Mouse (Mus musculus) liver, embryonic 11.5 days (tissue): ENCODE data around the gene Elmod3. TPM values are rescaled to one million over a fixed set of nuclear protein-coding genes. Genes with fewer than 3 reads are reported as not detected.
A peak's percentile ranks its signal among the peaks of the same experiment; 100 is the strongest.

Experiments used
- ATAC-seq: fragments of 200-750 bp; cut with Nextera tagmentation; replicated peaks from 2 replicates; pipeline ENCODE4 v1.8.0; 2017; ENCODE audit warnings: moderate number of reproducible peaks, mild to moderate bottlenecking, moderate TSS enrichment, moderate library complexity; ENCODE audit not compliant: low FRiP score
- DNase-seq: peaks from one replicate; pipeline ENCODE4 v3.0.0-alpha.2; 2017; ENCODE audit warnings: low spot score
- H3K27ac ChIP-seq: fragments of 300-500 bp; sonication (generic); 2 replicates; pipeline ENCODE4 v1.5.1; 2014; ENCODE audit warnings: mild to moderate bottlenecking, low read depth, low read length, control low read depth
- H3K27me3 ChIP-seq: fragments of 300-500 bp; sonication (generic); replicated peaks from 2 replicates; pipeline ENCODE4 v1.6.1; 2014; ENCODE audit warnings: low read length, mixed read lengths; ENCODE audit not compliant: control insufficient read depth, insufficient read depth
- H3K36me3 ChIP-seq: fragments of 300-500 bp; sonication (generic); 2 replicates; pipeline ENCODE4 v1.6.1; 2014; ENCODE audit warnings: mild to moderate bottlenecking, low read length, moderate library complexity, mixed read lengths; ENCODE audit not compliant: control insufficient read depth, insufficient read depth
- H3K4me1 ChIP-seq: fragments of 300-500 bp; sonication (generic); replicated peaks from 2 replicates; pipeline ENCODE4 v1.6.1; 2014; ENCODE audit warnings: low read length, mixed read lengths; ENCODE audit not compliant: control insufficient read depth, insufficient read depth
- H3K4me2 ChIP-seq: fragments of 300-500 bp; sonication (generic); 2 replicates; pipeline ENCODE4 v1.6.1; 2014; ENCODE audit warnings: mild to moderate bottlenecking, control low read depth, moderate library complexity
- H3K4me3 ChIP-seq: fragments of 300-500 bp; sonication (generic); 2 replicates; pipeline ENCODE4 v1.5.1; 2014; ENCODE audit warnings: low read depth, low read length, control low read depth
- H3K9ac ChIP-seq: fragments of 300-500 bp; sonication (generic); 2 replicates; pipeline ENCODE4 v1.6.1; 2014; ENCODE audit warnings: low read depth, low read length, control low read depth
- H3K9me3 ChIP-seq: fragments of 300-500 bp; sonication (generic); 2 replicates; pipeline ENCODE4 v1.6.1; 2016; ENCODE audit warnings: low read length, inconsistent platforms, mixed read lengths; ENCODE audit not compliant: control insufficient read depth
- WGBS: fragments of 180-500 bp; shearing (Covaris S2); extraction: QIAGEN DNeasy Blood & Tissue Kit; methylation state at CpG from one replicate; pipeline ENCODE4 v1.1.7; 2014; 5-methylcytosine and 5-hydroxymethylcytosine counted together
- polyA plus RNA-seq: library from polyadenylated mRNA; unstranded; fragments of >200 nt; fragmentation: Nextera tagmentation; extraction: Ambion mirVana; gene quantifications from 2 replicates; pipeline ENCODE4 v1.2.1, GENCODE M21; 2014

The Elmod3 gene
- polyA plus RNA-seq, 1 experiment from 2014 or later = 12.3 TPM

- ATAC-seq = no peak
- no peak overlapping the region for H3K4me3 ChIP-seq
- WGBS = 86% methylated on average over 10 of the region's 10 CpGs
- no peak for DNase-seq
- no peaks in the 10 kb centered on the region for H3K27me3 ChIP-seq
- 0 out of 2 replicates have a peak, but pooled peaks cover 2% of the 10 kb centered on the region for H3K4me1 ChIP-seq
- H3K27ac ChIP-seq = no peak overlapping the region
- no peaks in the 10 kb centered on the region for H3K36me3 ChIP-seq
- H3K9ac ChIP-seq = no peak overlapping the region
- no peak overlapping the region for H3K4me2 ChIP-seq
- H3K9me3 ChIP-seq = no peaks in the 10 kb centered on the region
Observed at GRCm38 (mm10) chr6:72570644-72571397, 27.4 kb downstream of the Elmod3 start.

GRCm38 (mm10) chr6:72568736-72569135 lies 29.5 kb downstream of the Elmod3 start:
- Histone ChIP-seq H3K9me3 (no peaks in the 10 kb centered on the region), H3K4me3 (no peak overlapping the region), H3K4me1 (0 out of 2 replicates have a peak, but pooled peaks cover 2% of the 10 kb centered on the region), H3K9ac (no peak overlapping the region), H3K36me3 (no peaks in the 10 kb centered on the region), H3K27me3 (no peaks in the 10 kb centered on the region), H3K27ac (no peak overlapping the region), H3K4me2 (no peak overlapping the region)
- no peak for DNase-seq
- WGBS = 88% methylated on average over 10 of the region's 10 CpGs
- no peak for ATAC-seq

DNA sequence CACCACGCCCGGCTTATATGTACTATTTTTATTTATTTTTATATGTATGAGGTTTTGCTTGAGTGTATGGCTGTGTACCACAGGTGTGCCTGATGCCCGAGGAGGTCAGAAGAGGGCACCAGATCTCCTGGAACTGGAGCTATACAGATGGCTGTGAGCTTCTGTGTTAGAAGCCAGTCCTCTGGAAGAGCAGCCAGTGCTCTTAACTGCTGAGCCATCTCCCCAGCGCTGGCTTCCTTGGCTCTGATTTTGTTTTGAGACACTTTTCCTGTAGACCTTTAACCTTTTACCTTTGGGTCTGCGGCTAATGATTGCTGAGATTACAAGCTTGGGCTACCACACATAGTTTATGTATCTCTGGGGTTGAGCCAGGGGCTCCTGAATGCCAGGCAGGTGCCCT lies 30.7 kb downstream of the Elmod3 start:
- Histone ChIP-seq H3K36me3 (no peaks in the 10 kb centered on the region), H3K27me3 (no peaks in the 10 kb centered on the region), H3K4me1 (0 out of 2 replicates have a peak, but pooled peaks cover 2% of the 10 kb centered on the region), H3K27ac (no peak overlapping the region), H3K9ac (no peak overlapping the region), H3K9me3 (no peaks in the 10 kb centered on the region), H3K4me2 (no peak overlapping the region), H3K4me3 (no peak overlapping the region)
- no peak for DNase-seq
- no peak for ATAC-seq
- 77% methylated on average over 5 of the region's 5 CpGs for WGBS

DNA sequence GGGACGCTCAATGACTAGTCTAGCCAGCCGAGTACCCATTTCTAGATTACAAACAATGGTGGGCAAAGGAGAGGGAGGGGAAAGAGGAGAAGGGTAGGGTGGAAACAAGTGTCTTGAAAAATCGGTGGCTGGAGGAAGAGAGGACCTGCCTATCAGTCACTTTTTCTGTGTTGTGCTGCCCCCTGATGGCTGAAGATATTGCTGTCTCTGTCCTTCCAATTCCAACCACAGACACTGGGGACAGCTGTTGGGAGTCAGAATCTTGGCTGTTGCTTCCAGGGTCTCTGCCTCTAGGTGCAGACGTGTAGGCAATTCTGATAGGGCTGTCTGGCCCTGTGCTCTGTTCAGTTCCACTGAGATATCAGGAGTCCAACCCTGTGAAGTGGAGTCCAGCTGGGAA lies 32.2 kb downstream of the Elmod3 start:
- WGBS = 3% methylated on average over 4 of the region's 4 CpGs
- ATAC-seq (peak; percentile 61; the same call in 1 of the 2 replicates), DNase-seq (peak; percentile 74)
- no peak overlapping the region for H3K4me2 ChIP-seq
- no peak overlapping the region for H3K4me3 ChIP-seq
- 0 out of 2 replicates have a peak, but pooled peaks cover 2% of the 10 kb centered on the region for H3K4me1 ChIP-seq
- no peaks in the 10 kb centered on the region for H3K36me3 ChIP-seq
- H3K27ac ChIP-seq = no peak overlapping the region
- H3K27me3 ChIP-seq = no peaks in the 10 kb centered on the region
- no peaks in the 10 kb centered on the region for H3K9me3 ChIP-seq
- no peak overlapping the region for H3K9ac ChIP-seq

DNA sequence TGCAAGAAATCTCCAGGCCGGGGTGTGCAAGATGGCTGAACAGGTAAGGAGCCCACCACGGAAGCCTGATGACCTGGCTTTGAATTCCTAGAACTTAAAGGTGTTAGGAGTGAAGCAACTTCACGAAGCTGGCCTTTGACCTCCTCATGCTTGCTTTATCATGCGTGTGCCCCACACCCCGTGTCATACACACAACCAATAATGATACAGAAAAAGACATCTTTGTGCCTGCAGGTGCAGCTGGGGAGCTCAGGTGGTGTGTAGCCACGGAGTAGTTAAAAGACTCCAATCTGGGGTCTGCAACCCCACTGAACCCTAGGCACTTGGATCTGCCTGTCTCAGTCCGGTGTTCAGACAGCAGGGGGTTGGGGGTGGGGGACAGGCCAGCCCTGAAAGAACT lies 32.7 kb downstream of the Elmod3 start:
- Histone ChIP-seq H3K27ac (no peak overlapping the region), H3K9me3 (no peaks in the 10 kb centered on the region), H3K4me3 (no peak overlapping the region), H3K27me3 (no peaks in the 10 kb centered on the region), H3K36me3 (no peaks in the 10 kb centered on the region), H3K4me1 (0 out of 2 replicates have a peak, but pooled peaks cover 2% of the 10 kb centered on the region), H3K4me2 (no peak overlapping the region), H3K9ac (no peak overlapping the region)
- DNase-seq = no peak
- 77% methylated on average over 7 of the region's 7 CpGs for WGBS
- ATAC-seq = no peak

- no peak for DNase-seq
- H3K9me3 ChIP-seq = no peaks in the 10 kb centered on the region
- no peak for ATAC-seq
- no peak overlapping the region for H3K27ac ChIP-seq
- 83% methylated on average over 5 of the region's 5 CpGs for WGBS
- 0 out of 2 replicates have a peak, but pooled peaks cover 2% of the 10 kb centered on the region for H3K4me1 ChIP-seq
- no peak overlapping the region for H3K9ac ChIP-seq
- no peak overlapping the region for H3K4me2 ChIP-seq
- no peak overlapping the region for H3K4me3 ChIP-seq
- no peaks in the 10 kb centered on the region for H3K36me3 ChIP-seq
- no peaks in the 10 kb centered on the region for H3K27me3 ChIP-seq
Observed at GRCm38 (mm10) chr6:72562894-72563293, 35.3 kb downstream of the Elmod3 start.

GRCm38 (mm10) chr6:72562486-72562885 lies 35.7 kb downstream of the Elmod3 start:
- DNase-seq (no peak), ATAC-seq (no peak)
- Histone ChIP-seq H3K4me3 (no peak overlapping the region), H3K9me3 (no peaks in the 10 kb centered on the region), H3K9ac (no peak overlapping the region), H3K27me3 (no peaks in the 10 kb centered on the region), H3K27ac (no peak overlapping the region), H3K36me3 (no peaks in the 10 kb centered on the region), H3K4me1 (0 out of 2 replicates have a peak, but pooled peaks cover 2% of the 10 kb centered on the region), H3K4me2 (no peak overlapping the region)
- WGBS = 63% methylated on average over 6 of the region's 6 CpGs

DNA sequence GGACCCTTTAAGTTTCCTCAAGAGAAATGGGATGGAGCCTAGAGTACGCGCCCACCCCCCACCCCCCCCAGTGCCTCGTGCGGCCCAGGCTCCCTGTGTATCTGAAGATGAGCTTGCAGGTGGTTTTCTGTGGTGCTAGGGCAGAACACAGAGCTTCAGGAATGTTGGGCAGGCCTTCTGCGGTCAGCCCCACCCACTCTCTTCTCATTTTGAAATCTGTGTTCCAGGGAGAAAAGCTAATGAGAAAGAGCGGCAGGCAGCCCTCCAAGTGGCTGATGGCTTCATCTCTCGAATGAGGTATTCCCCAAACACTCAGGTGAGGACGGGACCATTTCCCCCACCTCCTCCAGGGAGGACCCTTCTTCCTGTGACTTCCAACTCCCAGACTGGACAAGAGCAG lies 37.4 kb downstream of the Elmod3 start:
- ATAC-seq (no peak), DNase-seq (no peak)
- no peaks in the 10 kb centered on the region for H3K27me3 ChIP-seq
- WGBS = 83% methylated on average over 8 of the region's 8 CpGs
- H3K4me1 ChIP-seq = 0 out of 2 replicates have a peak, but pooled peaks cover 2% of the 10 kb centered on the region
- H3K9ac ChIP-seq = no peak overlapping the region
- H3K4me3 ChIP-seq = no peak overlapping the region
- no peak overlapping the region for H3K4me2 ChIP-seq
- H3K27ac ChIP-seq = no peak overlapping the region
- H3K36me3 ChIP-seq = no peaks in the 10 kb centered on the region
- no peaks in the 10 kb centered on the region for H3K9me3 ChIP-seq

GRCm38 (mm10) chr6:72553079-72553412 lies 45.2 kb downstream of the Elmod3 start:
- DNase-seq (no peak), ATAC-seq (no peak)
- H3K36me3 ChIP-seq = no peaks in the 10 kb centered on the region
- peak overlapping the region; percentile 48 for H3K4me3 ChIP-seq
- peaks cover 32% of the 10 kb centered on the region for H3K4me1 ChIP-seq
- H3K27me3 ChIP-seq = no peaks in the 10 kb centered on the region
- H3K9me3 ChIP-seq = no peaks in the 10 kb centered on the region
- peak overlapping the region; percentile 60 for H3K27ac ChIP-seq
- H3K4me2 ChIP-seq = peak overlapping the region; percentile 62
- H3K9ac ChIP-seq = peak overlapping the region; percentile 73
- 18% methylated on average over 8 of the region's 8 CpGs for WGBS
